Mouse (Mus musculus) heart, adult 2 months (tissue): Measurements from ENCODE around the gene Msl1.

Experiments used
- CTCF ChIP-seq: fragments of 200-600 bp; IDR thresholded peaks from 2 replicates; pipeline ENCODE4 v1.8.1; 2022; ENCODE audit warnings: antibody characterized with exemption, mild to moderate bottlenecking, moderate library complexity
- POLR2A ChIP-seq: fragments of 200-500 bp; IDR thresholded peaks from 2 replicates; pipeline ENCODE4 v1.6.1; 2011; ENCODE audit warnings: mild to moderate bottlenecking, low read depth, low read length, control low read depth; ENCODE audit not compliant: insufficient read depth

DNA sequence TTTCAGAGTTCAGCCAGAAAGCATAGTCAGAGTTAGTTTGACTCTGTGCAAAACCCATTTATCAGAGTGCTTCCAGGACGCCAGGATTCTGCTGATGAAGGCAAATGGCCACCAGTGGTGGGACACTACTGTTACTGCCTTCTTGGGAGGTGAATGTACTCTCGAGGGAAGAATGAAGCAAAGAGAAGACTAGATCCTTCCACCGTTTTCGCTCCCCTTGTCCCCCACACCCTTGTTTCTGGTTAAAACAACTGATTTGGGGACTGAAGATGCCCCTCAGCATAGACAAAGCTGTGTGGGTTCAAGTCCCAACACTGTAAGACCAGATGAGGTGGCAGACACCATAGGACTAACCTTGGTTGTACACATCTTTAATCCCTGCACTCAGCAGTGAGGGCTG lies 11.2 kb upstream of the Msl1 start:
- TF ChIP-seq POLR2A = no peak
- no peak for TF ChIP-seq CTCF
